Mouse (Mus musculus) adrenal gland, adult (tissue): ENCODE data around the gene Gm9837.
A peak's percentile ranks its signal among the peaks of the same experiment; 100 is the strongest.

Experiments
- DNase-seq, 2 experiments: peaks; one replicate each; pipeline ENCODE4 v3.0.0; 2022 to 2023; ENCODE audit warnings: low spot score in 1 of 2; ENCODE audit not compliant: inconsistent age in 2 of 2

Gene Gm9837

GRCm38 (mm10) chr11:53489007-53489406, 18.7 kb upstream of the Gm9837 start:
- DNase-seq = no peak

GRCm38 (mm10) chr11:53486822-53487594, 16.7 kb upstream of the Gm9837 start:
- DNase-seq = peak; percentile 47 to 60

GRCm38 (mm10) chr11:53486351-53486750, 16.1 kb upstream of the Gm9837 start:
- DNase-seq = peak in 1 of 2 experiments; percentile 47

GRCm38 (mm10) chr11:53485719-53486118, 15.4 kb upstream of the Gm9837 start:
- DNase-seq = peak in 1 of 2 experiments; percentile 46

GRCm38 (mm10) chr11:53483159-53483891, 13.0 kb upstream of the Gm9837 start:
- peak; percentile 44 to 76 for DNase-seq

GRCm38 (mm10) chr11:53481088-53481730, 10.9 kb upstream of the Gm9837 start:
- DNase-seq = peak in 1 of 2 experiments; percentile 16

- DNase-seq = no peak
Measured at GRCm38 (mm10) chr11:53479783-53480301, 9.6 kb upstream of the Gm9837 start, which contains the start of the genes Gm9945 and Sowaha. Gm9945 (plus strand) TSS chr11:53480166. Sowaha (minus strand) TSS chr11:53480274.

- peak in 1 of 2 experiments; percentile 68 for DNase-seq
Measured at GRCm38 (mm10) chr11:53479171-53479782, 9.0 kb upstream of the Gm9837 start.

- DNase-seq = peak in 1 of 2 experiments; percentile 58
Measured at GRCm38 (mm10) chr11:53478383-53479170, 8.3 kb upstream of the Gm9837 start.

GRCm38 (mm10) chr11:53477833-53478232, 7.6 kb upstream of the Gm9837 start:
- no peak for DNase-seq

GRCm38 (mm10) chr11:53475620-53476019, 5.3 kb upstream of the Gm9837 start:
- no peak for DNase-seq

- peak in 1 of 2 experiments; percentile 32 for DNase-seq
Measured at GRCm38 (mm10) chr11:53472709-53473108, 2.4 kb upstream of the Gm9837 start.

GRCm38 (mm10) chr11:53469294-53469967, 848 bp downstream of the Gm9837 start:
- DNase-seq = no peak

GRCm38 (mm10) chr11:53466231-53466971, 3.9 kb downstream of the Gm9837 start:
- DNase-seq = peak; percentile 78 to 94

GRCm38 (mm10) chr11:53463551-53464424, 6.5 kb downstream of the Gm9837 start:
- DNase-seq = peak in 1 of 2 experiments; percentile 69

- DNase-seq = peak; percentile 36 to 57
Measured at GRCm38 (mm10) chr11:53461727-53462126, 8.6 kb downstream of the Gm9837 start.

- DNase-seq = no peak
Measured at GRCm38 (mm10) chr11:53460192-53460591, 10.1 kb downstream of the Gm9837 start.

- no peak for DNase-seq
Measured at GRCm38 (mm10) chr11:53458996-53459395, 11.3 kb downstream of the Gm9837 start.
